Mouse (Mus musculus) MEL (cell line): Measurements from ENCODE around the gene Rpl6. TPM values are rescaled to one million over a fixed set of nuclear protein-coding genes. Genes with fewer than 3 reads are reported as not detected.

Experiments used
- DNase-seq: peaks from one replicate; pipeline ENCODE4 v3.0.0; 2011; ENCODE audit warnings: low read depth, low spot score
- H3K27ac ChIP-seq: 2 replicates; pipeline ENCODE4 v1.5.1; 2012; ENCODE audit warnings: low read depth, mild to moderate bottlenecking, control low read depth, low read length, moderate library complexity; ENCODE audit not compliant: control insufficient read depth
- H3K27me3 ChIP-seq, 2 experiments: fragments of 150-350 bp in 1 of 2; sonication (generic) in 1 of 2; 2 replicates each; pipeline ENCODE4 v1.6.1; 2012; ENCODE audit warnings: low read length in 2 of 2, mild to moderate bottlenecking in 2 of 2, improper control_type of control experiment in 1 of 2, moderate library complexity in 1 of 2; ENCODE audit not compliant: insufficient read depth in 2 of 2, control insufficient read depth in 1 of 2
- H3K36me3 ChIP-seq, 2 experiments: 2 replicates each; pipeline ENCODE4 v1.6.1; 2012 to 2014; ENCODE audit warnings: low read length in 2 of 2, improper control_type of control experiment in 1 of 2, inconsistent platforms in 1 of 2, mild to moderate bottlenecking in 1 of 2; ENCODE audit not compliant: insufficient read depth in 2 of 2, control insufficient read depth in 1 of 2
- H3K4me1 ChIP-seq, 2 experiments: fragments of 150-350 bp in 1 of 2; sonication (generic) in 1 of 2; 2 replicates each; pipeline ENCODE4 v1.6.1; 2012; ENCODE audit warnings: low read length in 2 of 2, improper control_type of control experiment in 1 of 2, mild to moderate bottlenecking in 1 of 2; ENCODE audit not compliant: insufficient read depth in 2 of 2, control insufficient read depth in 1 of 2
- H3K4me3 ChIP-seq, 2 experiments: fragments of 150-350 bp in 1 of 2; sonication (generic) in 1 of 2; 2 replicates each; pipeline ENCODE4 v1.5.1; 2012; ENCODE audit warnings: low read depth in 2 of 2, low read length in 2 of 2, mild to moderate bottlenecking in 2 of 2, moderate library complexity in 2 of 2, control low read depth in 1 of 2, improper control_type of control experiment in 1 of 2; ENCODE audit not compliant: control insufficient read depth in 1 of 2, insufficient read depth in 1 of 2
- H3K79me2 ChIP-seq: 2 replicates; pipeline ENCODE4 v1.6.1; 2012; ENCODE audit warnings: mild to moderate bottlenecking, low read length, moderate library complexity; ENCODE audit not compliant: control insufficient read depth, poor library complexity, insufficient read depth
- H3K9ac ChIP-seq: 2 replicates; pipeline ENCODE4 v1.6.1; 2012; ENCODE audit warnings: low read depth, mild to moderate bottlenecking, control low read depth, low read length, moderate library complexity; ENCODE audit not compliant: control insufficient read depth, poor library complexity, severe bottlenecking
- H3K9me3 ChIP-seq: fragments of 150-350 bp; sonication (generic); replicated peaks from 2 replicates; pipeline ENCODE4 v1.6.1; 2012; ENCODE audit warnings: mild to moderate bottlenecking, low read length, improper control_type of control experiment, moderate library complexity; ENCODE audit not compliant: insufficient read depth
- BHLHE40 ChIP-seq: IDR thresholded peaks from 2 replicates; pipeline ENCODE4 v1.6.1; 2012; ENCODE audit warnings: low read depth, mild to moderate bottlenecking, inconsistent platforms, low read length, improper control_type of control experiment, borderline replicate concordance
- CHD1 ChIP-seq: IDR thresholded peaks from 2 replicates; pipeline ENCODE4 v1.6.1; 2012; ENCODE audit warnings: low read depth, mild to moderate bottlenecking, inconsistent platforms, low read length, improper control_type of control experiment
- CHD2 ChIP-seq: IDR thresholded peaks from 2 replicates; pipeline ENCODE4 v1.6.1; 2011; ENCODE audit warnings: low read length, improper control_type of control experiment
- GABPA ChIP-seq: IDR thresholded peaks from 2 replicates; pipeline ENCODE4 v1.6.1; 2012; ENCODE audit warnings: low read depth, mild to moderate bottlenecking, inconsistent platforms, low read length, improper control_type of control experiment, moderate library complexity
- HCFC1 ChIP-seq: IDR thresholded peaks from 2 replicates; pipeline ENCODE4 v1.6.1; 2012; ENCODE audit warnings: low read depth, mild to moderate bottlenecking, inconsistent platforms, low read length, improper control_type of control experiment, moderate library complexity
- JUND ChIP-seq: IDR thresholded peaks from 2 replicates; pipeline ENCODE4 v1.6.1; 2011; ENCODE audit warnings: low read depth, mild to moderate bottlenecking, improper control_type of control experiment, low read length
- KAT2A ChIP-seq: conservative IDR thresholded peaks from 2 replicates; pipeline ENCODE4 v1.6.1; 2012; ENCODE audit warnings: low read depth, low read length, improper control_type of control experiment, inconsistent platforms
- MAFK ChIP-seq: IDR thresholded peaks from 2 replicates; pipeline ENCODE4 v1.6.1; 2011; ENCODE audit warnings: low read depth, mild to moderate bottlenecking, low read length, improper control_type of control experiment, borderline replicate concordance
- MAX ChIP-seq: IDR thresholded peaks from 2 replicates; pipeline ENCODE4 v1.6.1; 2011; ENCODE audit warnings: low read length, improper control_type of control experiment
- MEF2A ChIP-seq: IDR thresholded peaks from 2 replicates; pipeline ENCODE4 v1.6.1; 2014; ENCODE audit warnings: low read depth, mild to moderate bottlenecking, inconsistent platforms, low read length, improper control_type of control experiment; ENCODE audit not compliant: poor library complexity, insufficient replicate concordance, severe bottlenecking; ENCODE audit errors: extremely low read depth
- MYC ChIP-seq: IDR thresholded peaks from 2 replicates; pipeline ENCODE4 v1.6.1; 2011; ENCODE audit warnings: low read depth, mild to moderate bottlenecking, low read length, improper control_type of control experiment, moderate library complexity
- NELFE ChIP-seq: IDR thresholded peaks from 2 replicates; pipeline ENCODE4 v1.6.1; 2011; ENCODE audit warnings: low read depth, low read length, improper control_type of control experiment
- NRF1 ChIP-seq: IDR thresholded peaks from 2 replicates; pipeline ENCODE4 v1.6.1; 2014; ENCODE audit warnings: low read depth, mild to moderate bottlenecking, inconsistent platforms, low read length, improper control_type of control experiment, moderate library complexity; ENCODE audit not compliant: poor library complexity, insufficient read depth, severe bottlenecking
- POLR2A ChIP-seq, 2 experiments: IDR thresholded peaks; 2 replicates each; pipeline ENCODE4 v1.6.1; 2011 to 2012; ENCODE audit warnings: low read length in 2 of 2, mild to moderate bottlenecking in 2 of 2, control low read depth in 1 of 2, improper control_type of control experiment in 1 of 2, low read depth in 1 of 2, moderate library complexity in 1 of 2; ENCODE audit not compliant: control insufficient read depth in 1 of 2, insufficient read depth in 1 of 2, poor library complexity in 1 of 2
- POLR2AphosphoS5 ChIP-seq: IDR thresholded peaks from 2 replicates; pipeline ENCODE4 v1.6.1; 2012; ENCODE audit warnings: low read depth, borderline replicate concordance, mild to moderate bottlenecking, inconsistent platforms, low read length, moderate library complexity, mixed read lengths
- SIN3A ChIP-seq: IDR thresholded peaks from 2 replicates; pipeline ENCODE4 v1.6.1; 2012; ENCODE audit warnings: low read length, improper control_type of control experiment, inconsistent platforms
- TBP ChIP-seq: IDR thresholded peaks from 2 replicates; pipeline ENCODE4 v1.8.0; 2011; ENCODE audit warnings: low read depth, low read length, improper control_type of control experiment
- TCF12 ChIP-seq: IDR thresholded peaks from 2 replicates; pipeline ENCODE4 v1.6.1; 2014; ENCODE audit warnings: low read depth, mild to moderate bottlenecking, inconsistent platforms, low read length, improper control_type of control experiment, moderate library complexity
- polyA plus RNA-seq, 2 experiments: library from polyadenylated mRNA; stranded (reverse) in 1 of 2; unstranded in 1 of 2; fragments of >175 nt in 1 of 2; fragments of >200 nt in 1 of 2; gene quantifications; 2 replicates each; pipeline versions ENCODE4 v1.2.1 to v1.2.4; 2012; ENCODE audit warnings: low replicate concordance in 2 of 2, low read depth in 1 of 2; ENCODE audit not compliant: insufficient read length in 2 of 2, insufficient read depth in 1 of 2, missing spikeins in 1 of 2
- total RNA-seq: library from RNA; depleted of rRNA; stranded (reverse); fragments of 300-350 nt; gene quantifications from 2 replicates; pipeline ENCODE4 v1.2.3, GENCODE M21; 2012

Gene Rpl6
- total and polyA plus RNA-seq, 3 experiments, result 850 to 2,901 (median 2,779) TPM

DNA sequence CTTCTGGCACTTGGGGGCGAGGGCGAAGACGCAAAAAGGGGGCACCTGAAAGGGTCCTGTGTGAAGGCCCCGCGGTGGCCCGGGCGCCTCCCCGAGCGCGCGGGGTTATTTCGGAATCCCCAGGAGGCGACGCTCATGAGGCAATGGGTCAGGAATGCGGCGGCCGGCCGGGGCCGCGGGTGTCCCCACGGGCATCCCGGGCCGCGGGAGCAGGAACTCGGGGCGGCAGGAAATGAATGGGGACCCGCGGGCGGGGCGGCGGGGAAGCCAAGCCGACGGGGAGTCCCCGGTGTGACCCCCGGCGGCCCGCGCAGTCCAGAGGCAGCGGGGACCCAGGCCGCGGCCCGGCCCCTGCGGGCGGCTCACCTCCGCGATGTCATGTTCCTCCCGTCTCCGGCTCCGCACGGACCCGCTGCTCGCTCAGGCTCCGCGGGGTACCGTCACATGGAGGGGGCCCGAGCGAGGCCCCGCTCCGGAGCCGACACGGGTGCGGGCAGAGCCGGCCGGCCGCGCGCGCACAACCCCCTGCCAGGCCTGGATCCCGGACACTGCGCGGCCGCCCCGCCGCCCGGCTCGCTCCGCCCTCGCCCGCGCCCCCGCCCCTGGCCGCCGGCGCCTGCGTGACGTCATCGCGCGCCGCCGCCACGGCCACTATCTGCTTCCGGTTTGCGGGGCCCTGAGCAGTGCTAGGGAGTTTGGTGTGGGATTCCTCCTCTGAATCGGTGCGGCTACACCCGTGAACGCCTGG, 13.3 kb upstream of the Rpl6 start, which contains the start of gene Ptpn11 (continued):
- no peak for TF ChIP-seq MYC
- TF ChIP-seq JUND, result no peak
- peak; percentile 88 for TF ChIP-seq SIN3A
- peak; percentile 59; the same call in 1 of the 2 replicates for TF ChIP-seq KAT2A

DNA sequence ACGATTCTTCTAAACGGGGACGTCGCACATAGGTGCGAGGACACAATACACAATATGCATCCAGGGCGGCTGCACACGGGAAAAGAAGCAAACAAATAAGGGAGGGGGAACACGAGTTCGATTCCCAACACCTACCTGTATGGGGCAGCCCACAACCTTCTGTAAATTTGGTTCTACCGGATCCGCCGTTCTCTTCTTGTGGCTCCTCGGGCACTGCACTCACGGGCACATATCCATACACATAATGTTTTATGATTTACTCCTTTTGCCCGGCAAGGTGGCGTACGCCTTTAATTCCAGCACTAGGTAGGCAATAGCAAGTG, 12.7 kb upstream of the Rpl6 start:
- Histone ChIP-seq H3K4me1 (peaks cover 4 to 14% of the 10 kb centered on the region in 2 experiments), H3K27ac (peak overlapping the region; percentile 86), H3K9me3 (no peaks in the 10 kb centered on the region), H3K79me2 (peaks cover 42% of the 10 kb centered on the region), H3K9ac (peak overlapping the region; percentile 95), H3K27me3 (no peaks in the 10 kb centered on the region), H3K4me3 (peak overlapping the region; percentile 94 to 99), H3K36me3 (peaks cover 0 to 19% of the 10 kb centered on the region in 2 experiments; a peak in 2 of 4 replicates)
- TF ChIP-seq MEF2A, result no peak
- TF ChIP-seq TCF12, result no peak
- no peak for TF ChIP-seq CHD2
- TF ChIP-seq KAT2A, result no peak
- TF ChIP-seq TBP, result no peak
- TF ChIP-seq HCFC1, result no peak
- no peak for TF ChIP-seq NELFE
- TF ChIP-seq POLR2AphosphoS5, result no peak
- TF ChIP-seq CHD1, result 0 out of 2 replicates have a peak, but pooled peaks have one; percentile 32
- TF ChIP-seq SIN3A, result no peak
- peak; percentile 45; the same call in 1 of the 2 replicates for TF ChIP-seq MAX
- no peak for TF ChIP-seq BHLHE40
- no peak; a peak in 1 of 4 replicates for TF ChIP-seq POLR2A (IDR thresholded peaks at IDR 0.05; ENCODE audit: control insufficient read depth in 1 of 2, insufficient read depth in 1 of 2, low read depth in 1 of 2, low read length in 2 of 2, poor library complexity in 1 of 2)
- no peak for TF ChIP-seq MAFK
- 0 out of 2 replicates have a peak, but pooled peaks have one; percentile 41 for TF ChIP-seq MYC
- TF ChIP-seq GABPA, result no peak
- TF ChIP-seq NRF1, result no peak
- no peak for DNase-seq
